Mouse (Mus musculus) forebrain, postnatal 0 days (tissue): ENCODE measurements at regions not wholly inside any gene's neighbourhood (a gene's known extent, or its start where the extent isn't known, plus 50 kb on each side); places are given as distances from the start of the nearest gene placed in this dataset.

Source experiments
- ATAC-seq: fragments of 200-750 bp; cut with Nextera tagmentation; 2 replicates; pipeline ENCODE4 v1.8.0; 2017; ENCODE audit warnings: mild to moderate bottlenecking, moderate library complexity
- DNase-seq: peaks from one replicate; pipeline ENCODE4 v3.0.0-alpha.2; 2015
- H3K27ac ChIP-seq: fragments of 300-500 bp; sonication (generic); 2 replicates; pipeline ENCODE4 v1.5.1; 2014; ENCODE audit warnings: low read depth, mild to moderate bottlenecking, antibody characterized with exemption, low read length, moderate library complexity, mixed read lengths
- H3K27me3 ChIP-seq: fragments of 300-500 bp; sonication (generic); 2 replicates; pipeline ENCODE4 v1.6.1; 2014; ENCODE audit warnings: mild to moderate bottlenecking, low read length, mixed read lengths; ENCODE audit not compliant: insufficient read depth
- H3K36me3 ChIP-seq: fragments of 300-500 bp; sonication (generic); 2 replicates; pipeline ENCODE4 v1.6.1; 2014; ENCODE audit warnings: mild to moderate bottlenecking, moderate library complexity; ENCODE audit not compliant: insufficient read depth
- H3K4me1 ChIP-seq: fragments of 300-500 bp; sonication (generic); 2 replicates; pipeline ENCODE4 v1.6.1; 2014; ENCODE audit warnings: antibody characterized with exemption; ENCODE audit not compliant: insufficient read depth
- H3K4me2 ChIP-seq: fragments of 300-500 bp; sonication (generic); 2 replicates; pipeline ENCODE4 v1.6.1; 2014; ENCODE audit warnings: low read depth, mild to moderate bottlenecking, moderate library complexity
- H3K4me3 ChIP-seq: fragments of 300-500 bp; sonication (generic); 2 replicates; pipeline ENCODE4 v1.5.1; 2014; ENCODE audit warnings: low read depth, low read length, mixed read lengths
- H3K9ac ChIP-seq: fragments of 300-500 bp; sonication (generic); 2 replicates; pipeline ENCODE4 v1.6.1; 2014; ENCODE audit warnings: mild to moderate bottlenecking
- H3K9me3 ChIP-seq: fragments of 300-500 bp; sonication (generic); 2 replicates; pipeline ENCODE4 v1.6.1; 2016; ENCODE audit warnings: low read length
- CTCF ChIP-seq: sonication (generic); IDR thresholded peaks from 2 replicates; pipeline ENCODE4 v1.5.1; 2016; ENCODE audit warnings: antibody characterized with exemption, control low read depth, low read depth
- WGBS: fragments of 180-500 bp; shearing (Covaris S2); extraction: QIAGEN DNeasy Blood & Tissue Kit; methylation state at CpG from one replicate; pipeline ENCODE4 v1.1.7; 2014; 5-methylcytosine and 5-hydroxymethylcytosine counted together

DNA sequence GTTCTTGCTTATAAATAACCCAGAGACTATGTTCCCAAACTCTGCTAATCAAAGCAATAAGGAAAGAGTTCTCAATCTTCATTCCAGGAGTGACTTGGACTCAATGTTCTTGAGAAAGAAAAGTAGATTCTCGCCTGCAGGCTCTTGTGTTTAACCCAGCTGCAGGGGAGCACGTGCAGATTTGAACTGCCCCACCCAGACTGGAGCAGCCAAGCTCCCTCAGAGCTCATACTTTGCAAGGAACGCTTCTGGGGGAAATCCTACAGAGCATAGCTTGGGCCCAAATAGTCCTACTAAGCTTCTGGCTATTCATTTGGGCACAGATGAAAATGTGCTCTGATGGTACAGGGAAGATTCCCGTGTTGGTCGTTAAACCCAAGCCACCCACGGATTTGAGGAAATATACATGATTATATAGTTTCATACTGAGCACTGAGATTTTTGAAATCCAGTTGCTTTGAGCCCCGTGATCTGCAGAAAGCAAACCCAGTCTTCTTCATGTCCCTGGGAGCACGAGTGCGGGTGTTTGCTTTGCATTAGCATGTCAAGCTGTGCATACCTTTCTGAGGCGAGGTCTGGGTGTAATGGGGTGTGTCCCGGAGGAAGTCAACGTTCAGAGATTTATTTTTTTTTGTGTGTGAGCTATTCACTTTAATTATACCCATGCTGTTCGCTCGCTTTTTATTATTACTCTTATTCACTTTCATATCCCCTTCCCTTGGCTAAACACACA lies 99.1 kb upstream of the Trp63 start:
- Histone ChIP-seq H3K9me3 (no peaks in the 10 kb centered on the region), H3K9ac (no peak overlapping the region), H3K4me1 (no peaks in the 10 kb centered on the region), H3K27ac (no peak overlapping the region), H3K36me3 (no peaks in the 10 kb centered on the region), H3K4me2 (no peak overlapping the region), H3K27me3 (no peaks in the 10 kb centered on the region), H3K4me3 (no peak overlapping the region)
- no peak for TF ChIP-seq CTCF
- DNase-seq: no peak
- ATAC-seq: no peak
- WGBS: 71% methylated on average over 14 of the region's 14 CpGs

DNA sequence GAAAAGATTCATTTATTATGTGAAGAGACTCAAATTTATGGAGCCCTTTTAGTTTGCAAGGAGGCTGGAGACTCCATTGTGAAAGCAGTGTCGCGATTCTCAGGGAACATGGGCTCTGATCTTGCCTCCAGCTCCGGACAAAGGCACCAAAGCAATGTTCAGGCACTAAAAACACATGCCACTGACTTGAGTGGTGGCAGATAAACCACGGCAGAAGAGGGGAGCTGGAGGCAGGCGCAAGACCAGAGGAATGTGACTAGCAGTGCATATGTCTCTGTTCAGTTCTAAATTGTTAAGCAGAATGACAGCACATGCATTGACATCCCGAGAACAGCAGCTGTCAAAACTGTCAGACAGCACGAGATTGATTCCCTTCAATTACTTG lies 98.5 kb upstream of the Trp63 start:
- no peak overlapping the region for H3K9ac ChIP-seq
- TF ChIP-seq CTCF: no peak
- no peak overlapping the region for H3K27ac ChIP-seq
- H3K9me3 ChIP-seq: no peaks in the 10 kb centered on the region
- H3K4me1 ChIP-seq: no peaks in the 10 kb centered on the region
- WGBS: 44% methylated on average over 7 of the region's 7 CpGs
- H3K36me3 ChIP-seq: no peaks in the 10 kb centered on the region
- H3K27me3 ChIP-seq: no peaks in the 10 kb centered on the region
- DNase-seq (peak; percentile 29), ATAC-seq (peak; percentile 56)
- H3K4me3 ChIP-seq: no peak overlapping the region
- no peak overlapping the region for H3K4me2 ChIP-seq

DNA sequence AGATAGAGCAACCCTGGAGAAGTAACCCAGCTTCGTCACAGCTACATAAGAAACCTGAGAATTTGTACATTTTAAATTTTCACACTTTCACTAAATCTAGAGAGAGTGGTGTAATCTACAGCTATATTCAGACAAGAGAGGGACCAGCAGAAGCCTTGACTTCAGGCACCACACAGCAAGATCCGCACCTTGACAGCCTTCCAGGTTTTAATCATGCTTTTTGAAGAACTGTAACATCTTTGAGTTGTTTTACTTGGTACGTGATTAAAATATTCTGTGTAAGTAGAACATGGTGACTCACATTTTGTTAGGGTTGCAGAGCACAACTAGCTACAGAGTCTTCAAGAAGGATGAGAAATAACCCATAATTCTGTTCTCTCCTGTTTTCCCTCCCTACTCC lies 97.6 kb upstream of the Trp63 start:
- ATAC-seq (no peak), DNase-seq (no peak)
- Histone ChIP-seq H3K4me1 (no peaks in the 10 kb centered on the region), H3K9ac (no peak overlapping the region), H3K9me3 (no peaks in the 10 kb centered on the region), H3K4me2 (no peak overlapping the region), H3K27ac (no peak overlapping the region), H3K4me3 (no peak overlapping the region), H3K27me3 (no peaks in the 10 kb centered on the region), H3K36me3 (no peaks in the 10 kb centered on the region)
- WGBS: 78% methylated on average over 3 of the region's 3 CpGs
- TF ChIP-seq CTCF: no peak

GRCm38 (mm10) chr16:25587879-25588347 lies 95.7 kb upstream of the Trp63 start:
- no peaks in the 10 kb centered on the region for H3K27me3 ChIP-seq
- peak; percentile 75 for ATAC-seq
- no peak for TF ChIP-seq CTCF
- H3K9ac ChIP-seq: no peak overlapping the region
- H3K4me3 ChIP-seq: no peak overlapping the region
- no peaks in the 10 kb centered on the region for H3K4me1 ChIP-seq
- no peak overlapping the region for H3K4me2 ChIP-seq
- no peak overlapping the region for H3K27ac ChIP-seq
- DNase-seq: peak; percentile 52
- WGBS: 59% methylated on average over 10 of the region's 10 CpGs
- no peaks in the 10 kb centered on the region for H3K9me3 ChIP-seq
- no peaks in the 10 kb centered on the region for H3K36me3 ChIP-seq

DNA sequence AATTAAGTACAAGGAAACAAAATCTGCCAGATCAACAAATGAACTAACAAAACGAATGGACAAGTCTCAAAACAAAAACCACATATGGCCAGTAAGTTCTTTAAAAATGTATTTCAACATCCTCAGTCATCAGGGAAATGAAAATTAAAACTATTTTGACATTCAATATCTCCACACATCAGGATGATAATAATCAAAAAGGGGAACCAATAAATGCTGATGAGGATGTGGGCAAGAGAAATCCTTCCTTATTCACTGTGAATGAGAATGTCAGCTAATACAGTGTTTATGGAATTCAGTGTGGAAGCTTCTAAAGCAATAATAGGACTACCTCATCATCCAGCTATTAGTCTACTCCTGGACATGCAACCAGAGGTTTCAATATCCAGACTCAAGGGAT lies 86.1 kb upstream of the Trp63 start:
- DNase-seq: no peak
- ATAC-seq: no peak
- Histone ChIP-seq H3K36me3 (no peaks in the 10 kb centered on the region), H3K4me3 (no peak overlapping the region), H3K9me3 (no peaks in the 10 kb centered on the region), H3K27ac (no peak overlapping the region), H3K4me1 (no peaks in the 10 kb centered on the region), H3K27me3 (no peaks in the 10 kb centered on the region), H3K4me2 (no peak overlapping the region), H3K9ac (no peak overlapping the region)
- 84% methylated on average over 1 of the region's 1 CpGs for WGBS
- no peak for TF ChIP-seq CTCF

DNA sequence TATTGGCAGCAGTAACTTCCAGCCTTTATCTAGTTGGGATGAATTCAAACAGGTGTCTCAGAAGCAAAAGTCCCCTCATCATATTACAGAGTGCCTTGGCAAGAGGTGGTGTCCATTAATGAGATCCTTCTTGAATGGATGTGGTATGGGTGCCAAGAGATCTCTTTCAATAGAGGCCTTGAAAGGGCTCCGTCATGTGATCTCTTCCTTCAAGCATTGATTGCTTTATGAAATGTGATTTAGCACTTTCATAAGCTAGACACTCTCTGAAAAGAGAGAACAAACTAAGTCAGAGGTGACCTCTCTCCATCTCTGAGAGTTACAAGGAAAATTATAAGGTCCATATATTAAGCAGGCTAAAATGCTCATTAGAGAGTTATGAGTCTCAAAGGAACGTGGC lies 80.4 kb upstream of the Trp63 start:
- Histone ChIP-seq H3K9ac (no peak overlapping the region), H3K9me3 (no peaks in the 10 kb centered on the region), H3K36me3 (no peaks in the 10 kb centered on the region), H3K4me2 (no peak overlapping the region), H3K27me3 (no peaks in the 10 kb centered on the region), H3K27ac (no peak overlapping the region), H3K4me1 (no peaks in the 10 kb centered on the region), H3K4me3 (no peak overlapping the region)
- ATAC-seq (no peak), DNase-seq (no peak)
- TF ChIP-seq CTCF: no peak
- WGBS: 73% methylated on average over 2 of the region's 2 CpGs

DNA sequence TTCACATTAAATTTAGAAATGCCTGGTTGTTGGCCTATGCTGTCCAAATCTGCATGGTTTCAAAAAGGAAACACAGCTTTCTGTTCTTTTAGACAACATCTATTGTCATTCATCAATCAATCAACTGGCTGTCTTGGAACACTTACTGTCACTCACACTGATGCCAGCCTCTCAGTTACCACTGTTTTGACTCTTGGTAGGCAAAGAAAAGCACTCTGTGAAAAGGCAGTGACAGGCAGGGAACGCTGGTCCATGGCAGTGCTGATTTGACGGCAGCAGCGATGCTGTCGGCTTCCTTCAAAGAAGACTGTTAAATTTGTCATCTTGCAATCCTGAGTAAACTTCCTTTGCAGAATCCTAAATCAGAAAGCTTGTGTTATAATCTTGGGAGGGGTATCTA lies 68.3 kb upstream of the Trp63 start:
- Histone ChIP-seq H3K4me3 (no peak overlapping the region), H3K27ac (no peak overlapping the region), H3K36me3 (no peaks in the 10 kb centered on the region), H3K4me1 (no peaks in the 10 kb centered on the region), H3K9ac (no peak overlapping the region), H3K27me3 (no peaks in the 10 kb centered on the region), H3K9me3 (no peaks in the 10 kb centered on the region), H3K4me2 (no peak overlapping the region)
- whole genome bisulfite sequencing: 27% methylated on average over 4 of the region's 4 CpGs
- ATAC-seq (peak; percentile 95), DNase-seq (peak; percentile 61)
- TF ChIP-seq CTCF: no peak
